Mouse (Mus musculus) neural tube, embryonic 13.5 days (tissue): ENCODE measurements around the gene March5. TPM values are rescaled to one million over a fixed set of nuclear protein-coding genes. Genes with fewer than 3 reads are reported as not detected.

Source experiments
- ATAC-seq: fragments of 200-750 bp; cut with Nextera tagmentation; 2 replicates; pipeline ENCODE4 v1.8.0; 2017; ENCODE audit warnings: low read depth, mild to moderate bottlenecking, moderate TSS enrichment, moderate library complexity
- H3K27ac ChIP-seq: fragments of 300-500 bp; sonication (generic); replicated peaks from 2 replicates; pipeline ENCODE4 v1.5.1; 2015; ENCODE audit warnings: moderate library complexity, mild to moderate bottlenecking, inconsistent platforms
- H3K27me3 ChIP-seq: fragments of 300-500 bp; sonication (generic); 2 replicates; pipeline ENCODE4 v1.6.1; 2015; ENCODE audit warnings: mild to moderate bottlenecking, inconsistent platforms
- H3K36me3 ChIP-seq: fragments of 300-500 bp; sonication (generic); 2 replicates; pipeline ENCODE4 v1.6.1; 2015; ENCODE audit warnings: mild to moderate bottlenecking, inconsistent platforms
- H3K4me1 ChIP-seq: fragments of 300-500 bp; sonication (generic); replicated peaks from 2 replicates; pipeline ENCODE4 v1.6.1; 2015; ENCODE audit warnings: inconsistent platforms
- H3K4me2 ChIP-seq: fragments of 300-500 bp; sonication (generic); 2 replicates; pipeline ENCODE4 v1.6.1; 2015; ENCODE audit warnings: inconsistent platforms, mild to moderate bottlenecking, moderate library complexity
- H3K4me3 ChIP-seq: fragments of 300-500 bp; sonication (generic); 2 replicates; pipeline ENCODE4 v1.5.1; 2015; ENCODE audit warnings: mild to moderate bottlenecking, inconsistent platforms
- H3K9ac ChIP-seq: fragments of 300-500 bp; sonication (generic); 2 replicates; pipeline ENCODE4 v1.6.1; 2015; ENCODE audit warnings: moderate library complexity, mild to moderate bottlenecking, inconsistent platforms
- H3K9me3 ChIP-seq: fragments of 300-500 bp; sonication (generic); 2 replicates; pipeline ENCODE4 v1.6.1; 2016; ENCODE audit warnings: inconsistent platforms
- WGBS: fragments of 180-500 bp; shearing (Covaris S2); methylation state at CpG from one replicate; pipeline ENCODE4 v1.1.7; 2015; 5-methylcytosine and 5-hydroxymethylcytosine counted together
- polyA plus RNA-seq: library from polyadenylated mRNA; unstranded; fragments of >200 nt; fragmentation: Nextera tagmentation; extraction: Ambion mirVana; gene quantifications from 2 replicates; pipeline ENCODE4 v1.2.1, GENCODE M21; 2015

Gene March5
- polyA plus RNA-seq, 1 experiment from 2014 or later, result 134 TPM

GRCm38 (mm10) chr19:37246859-37247258 is 39.5 kb downstream of the March5 start:
- H3K27ac ChIP-seq, result no peak overlapping the region

GRCm38 (mm10) chr19:37248199-37248598 is 40.9 kb downstream of the March5 start:
- no peaks in the 10 kb centered on the region for H3K4me1 ChIP-seq
- 93% methylated on average over 3 of the region's 3 CpGs for WGBS

More at GRCm38 (mm10) chr19:37246859-37247258, 39.5 kb downstream of the March5 start:
- ATAC-seq, result no peak
- Histone ChIP-seq H3K4me2 (no peak overlapping the region), H3K4me1 (no peaks in the 10 kb centered on the region), H3K36me3 (no peaks in the 10 kb centered on the region), H3K27me3 (no peaks in the 10 kb centered on the region), H3K4me3 (no peak overlapping the region), H3K9me3 (no peaks in the 10 kb centered on the region), H3K9ac (no peak overlapping the region)
- WGBS, result 39% methylated on average over 3 of the region's 3 CpGs

GRCm38 (mm10) chr19:37252104-37252503 is 44.8 kb downstream of the March5 start:
- 72% methylated on average over 6 of the region's 6 CpGs for WGBS
- ATAC-seq, result no peak
- Histone ChIP-seq H3K9me3 (no peaks in the 10 kb centered on the region), H3K9ac (no peak overlapping the region), H3K4me2 (no peak overlapping the region), H3K4me3 (no peak overlapping the region), H3K27ac (no peak overlapping the region), H3K36me3 (no peaks in the 10 kb centered on the region), H3K27me3 (no peaks in the 10 kb centered on the region), H3K4me1 (no peaks in the 10 kb centered on the region)

More at GRCm38 (mm10) chr19:37248199-37248598, 40.9 kb downstream of the March5 start:
- Histone ChIP-seq H3K36me3 (no peaks in the 10 kb centered on the region), H3K9ac (no peak overlapping the region), H3K4me2 (no peak overlapping the region), H3K9me3 (no peaks in the 10 kb centered on the region), H3K27ac (no peak overlapping the region), H3K4me3 (no peak overlapping the region), H3K27me3 (no peaks in the 10 kb centered on the region)
- no peak for ATAC-seq

- ATAC-seq, result no peak
- H3K4me2 ChIP-seq, result no peak overlapping the region
- no peaks in the 10 kb centered on the region for H3K36me3 ChIP-seq
- no peaks in the 10 kb centered on the region for H3K27me3 ChIP-seq
- H3K4me3 ChIP-seq, result no peak overlapping the region
- H3K9me3 ChIP-seq, result no peaks in the 10 kb centered on the region
- no peak overlapping the region for H3K9ac ChIP-seq
- H3K27ac ChIP-seq, result no peak overlapping the region
- no peaks in the 10 kb centered on the region for H3K4me1 ChIP-seq
- 90% methylated on average over 9 of the region's 9 CpGs for WGBS
Measured at GRCm38 (mm10) chr19:37255321-37255720, 48.0 kb downstream of the March5 start.

- ATAC-seq, result no peak
- H3K9ac ChIP-seq, result no peak overlapping the region
- 70% methylated on average over 4 of the region's 4 CpGs for WGBS
- no peak overlapping the region for H3K4me3 ChIP-seq
- no peak overlapping the region for H3K4me2 ChIP-seq
- no peaks in the 10 kb centered on the region for H3K27me3 ChIP-seq
- H3K36me3 ChIP-seq, result no peaks in the 10 kb centered on the region
- peaks cover 15% of the 10 kb centered on the region for H3K4me1 ChIP-seq
- H3K9me3 ChIP-seq, result no peaks in the 10 kb centered on the region
- no peak overlapping the region for H3K27ac ChIP-seq
Measured at GRCm38 (mm10) chr19:37262389-37262788, 55.0 kb downstream of the March5 start.

GRCm38 (mm10) chr19:37263566-37263942 is 56.2 kb downstream of the March5 start:
- H3K27ac ChIP-seq, result no peak overlapping the region
- H3K27me3 ChIP-seq, result no peaks in the 10 kb centered on the region
- ATAC-seq, result no peak
- H3K4me3 ChIP-seq, result no peak overlapping the region
- H3K9me3 ChIP-seq, result no peaks in the 10 kb centered on the region
- peak overlapping the region; percentile 28; the same call in 1 of the 2 replicates for H3K4me2 ChIP-seq
- peaks cover 5% of the 10 kb centered on the region for H3K36me3 ChIP-seq
- peaks cover 15% of the 10 kb centered on the region for H3K4me1 ChIP-seq
- no peak overlapping the region for H3K9ac ChIP-seq
- 64% methylated on average over 8 of the region's 8 CpGs for WGBS

GRCm38 (mm10) chr19:37263943-37264897 is 56.9 kb downstream of the March5 start:
- Histone ChIP-seq H3K4me3 (no peak overlapping the region), H3K9me3 (no peaks in the 10 kb centered on the region), H3K27ac (peak overlapping the region; percentile 15; the same call in 1 of the 2 replicates), H3K9ac (no peak overlapping the region), H3K4me1 (peaks cover 15% of the 10 kb centered on the region), H3K4me2 (peak overlapping the region; percentile 28), H3K27me3 (no peaks in the 10 kb centered on the region), H3K36me3 (peaks cover 11% of the 10 kb centered on the region)
- 45% methylated on average over 23 of the region's 23 CpGs for WGBS
- ATAC-seq, result no peak

- Histone ChIP-seq H3K36me3 (peaks cover 14% of the 10 kb centered on the region), H3K27me3 (no peaks in the 10 kb centered on the region), H3K9me3 (no peaks in the 10 kb centered on the region), H3K4me3 (no peak overlapping the region), H3K4me1 (peaks cover 15% of the 10 kb centered on the region), H3K27ac (no peak overlapping the region), H3K4me2 (no peak overlapping the region), H3K9ac (no peak overlapping the region)
- 33% methylated on average over 10 of the region's 10 CpGs for WGBS
- ATAC-seq, result peak; percentile 87
Measured at GRCm38 (mm10) chr19:37265333-37266103, 58.2 kb downstream of the March5 start.

- Histone ChIP-seq H3K4me3 (no peak overlapping the region), H3K9me3 (no peaks in the 10 kb centered on the region), H3K27ac (no peak overlapping the region), H3K4me1 (peaks cover 8% of the 10 kb centered on the region), H3K4me2 (no peak overlapping the region), H3K36me3 (peaks cover 14% of the 10 kb centered on the region), H3K27me3 (no peaks in the 10 kb centered on the region), H3K9ac (no peak overlapping the region)
- ATAC-seq, result no peak
- 90% methylated on average over 16 of the region's 16 CpGs for WGBS
Measured at GRCm38 (mm10) chr19:37269106-37269505, 61.8 kb downstream of the March5 start.

Other genes with a start within 250 kb of the March5 start
- gene Cpeb3, start 1.1 kb downstream of the March5 start, polyA plus RNA-seq, result 10.4 and 11.2 TPM in 2 replicates
- gene Ide, start 130.3 kb downstream of the March5 start, polyA plus RNA-seq, result 35.9 and 37.0 TPM in 2 replicates
- 10.2 and 14.3 TPM in 2 replicates for gene Kif11, start 168.9 kb downstream of the March5 start, polyA plus RNA-seq
- gene Hhex, start 227.3 kb downstream of the March5 start, polyA plus RNA-seq, result 6.6 and 8.3 TPM in 2 replicates